Mouse (Mus musculus) bone marrow, adult 2 months (tissue): Measurements from ENCODE around the gene Prrt2.

Experiments
- CTCF ChIP-seq: fragments of 200-500 bp; IDR thresholded peaks from 2 replicates; pipeline ENCODE4 v1.5.1; 2011; ENCODE audit warnings: low read length, control low read depth; ENCODE audit not compliant: control insufficient read depth, insufficient read depth
- POLR2A ChIP-seq: fragments of 200-500 bp; IDR thresholded peaks from 2 replicates; pipeline ENCODE4 v1.6.1; 2011; ENCODE audit warnings: low read depth, mild to moderate bottlenecking, control low read depth, low read length, borderline replicate concordance; ENCODE audit not compliant: control insufficient read depth

DNA sequence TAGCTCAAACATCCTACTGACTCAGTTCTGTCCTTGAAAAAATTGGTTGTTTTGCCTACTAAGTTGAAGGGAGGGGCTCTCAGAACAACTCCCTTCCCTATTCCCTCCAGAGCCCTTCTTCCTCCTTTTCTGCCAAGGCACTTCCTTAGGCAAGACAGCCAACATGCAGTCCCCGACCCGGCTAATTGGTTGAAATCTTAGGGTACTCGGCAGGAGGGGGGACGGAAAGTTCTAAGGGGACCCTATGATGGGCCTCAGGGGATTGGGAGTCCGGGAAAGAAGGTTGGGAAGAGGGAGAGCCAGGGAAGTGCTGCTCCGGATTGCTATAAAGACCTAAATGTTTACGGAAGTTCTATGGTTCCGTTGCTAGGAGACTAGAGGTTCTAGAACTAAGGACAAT lies 45.5 kb downstream of the Prrt2 start:
- TF ChIP-seq POLR2A (no peak), CTCF (no peak)
